Mouse (Mus musculus) testis, adult 2 months (tissue): ENCODE measurements around the gene Lyz1.
"Not testable (repeated sequence)": the region's sequence is repeated elsewhere in the genome, so short reads cannot be mapped to it uniquely, and the experiment has no call there.

Experiments
- CTCF ChIP-seq: fragments of 200-500 bp; IDR thresholded peaks from 2 replicates; pipeline ENCODE4 v1.5.1; 2012; ENCODE audit warnings: low read depth, mild to moderate bottlenecking, inconsistent platforms, low read length, moderate library complexity; ENCODE audit not compliant: control insufficient read depth, insufficient read depth, insufficient replicate concordance
- POLR2A ChIP-seq: fragments of 200-500 bp; IDR thresholded peaks from 2 replicates; pipeline ENCODE4 v1.6.1; 2012; ENCODE audit warnings: low read depth, mild to moderate bottlenecking, inconsistent platforms, low read length, moderate library complexity; ENCODE audit not compliant: control insufficient read depth

DNA sequence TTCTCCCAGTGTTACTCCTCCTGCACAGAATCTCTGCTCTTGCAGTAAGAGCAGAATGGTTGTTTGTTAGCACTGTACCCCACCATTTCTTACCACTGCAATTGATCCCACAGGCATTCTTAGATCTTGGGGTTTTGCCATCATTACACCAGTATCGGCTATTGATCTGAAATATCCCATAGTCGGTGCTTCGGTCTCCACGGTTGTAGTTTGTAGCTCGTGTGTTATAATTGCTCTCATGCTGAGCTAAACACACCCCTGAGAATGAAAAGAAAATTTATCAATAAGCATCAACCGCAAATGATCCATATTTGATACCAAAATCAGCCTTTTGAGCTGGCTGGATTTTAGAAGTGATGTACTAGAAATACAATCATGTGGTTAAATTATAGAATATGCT is 1.7 kb downstream of the Lyz1 start:
- not testable (repeated sequence) for TF ChIP-seq POLR2A, CTCF
